In the genomic region with DNA sequence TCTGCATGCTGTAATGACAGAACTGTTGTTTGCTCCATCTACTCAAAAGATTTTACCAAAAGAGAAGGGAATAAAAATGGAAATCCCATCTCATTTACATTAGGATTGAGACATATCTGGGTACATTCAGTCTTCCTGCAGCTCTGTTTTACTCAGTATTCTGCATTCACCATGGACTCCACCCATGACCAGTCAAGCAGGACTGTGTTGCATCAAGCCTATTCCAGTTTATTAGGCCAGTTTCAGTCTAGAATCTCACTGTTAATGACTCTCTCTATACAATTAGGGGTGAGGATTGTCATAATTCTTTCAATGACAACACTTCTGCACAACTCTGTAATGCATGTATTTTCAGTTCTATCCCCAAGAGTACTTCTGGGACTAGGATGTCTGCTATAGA, we compare ENCODE assay signal across 21 mouse cellular contexts.
"Had no signal": no experiment of that assay in that cellular context is flagged by ENCODE, and none has a peak within 500 bp of the region (broad histone marks: within the 10 kb centered on the region; RNA-seq: fewer than 3 reads in every experiment).

No protein-coding gene starts in this region.

- H3K9ac ChIP-seq: liver, postnatal 0 days; lung, embryonic 15.5 days; midbrain, embryonic 13.5 days; midbrain, embryonic 15.5 days; neural tube, embryonic 13.5 days; neural tube, embryonic 15.5 days had no signal

- H3K27me3 ChIP-seq: lung, embryonic 15.5 days; megakaryocyte, embryonic 14.5 days; midbrain, embryonic 15.5 days; neural tube, embryonic 13.5 days; neural tube, embryonic 15.5 days had no signal

- H3K27ac ChIP-seq: lung, embryonic 15.5 days; macrophage; midbrain, embryonic 13.5 days; midbrain, embryonic 15.5 days; neural tube, embryonic 13.5 days; neural tube, embryonic 15.5 days had no signal

- H3K4me3 ChIP-seq: lung, embryonic 15.5 days; megakaryocyte, embryonic 14.5 days; midbrain, embryonic 13.5 days; midbrain, embryonic 15.5 days; neural tube, embryonic 13.5 days; neural tube, embryonic 15.5 days had no signal

- H3K36me3 ChIP-seq: lung, embryonic 15.5 days; midbrain, embryonic 13.5 days; midbrain, embryonic 15.5 days; neural tube, embryonic 13.5 days; neural tube, embryonic 15.5 days had no signal

- H3K9me3 ChIP-seq: lung, embryonic 15.5 days; megakaryocyte, embryonic 14.5 days; midbrain, embryonic 13.5 days; midbrain, embryonic 15.5 days; neural tube, embryonic 13.5 days; neural tube, embryonic 15.5 days had no signal

- H3K4me1 ChIP-seq: lung, embryonic 15.5 days; midbrain, embryonic 13.5 days; midbrain, embryonic 15.5 days; neural tube, embryonic 13.5 days; neural tube, embryonic 15.5 days had no signal

- ATAC-seq: liver, postnatal 0 days; lung, postnatal 0 days; midbrain, embryonic 13.5 days; midbrain, embryonic 15.5 days had no signal

- H3K4me2 ChIP-seq: lung, embryonic 15.5 days; midbrain, embryonic 11.5 days; midbrain, embryonic 13.5 days; midbrain, embryonic 15.5 days; neural tube, embryonic 13.5 days; neural tube, embryonic 15.5 days had no signal

- DNase-seq: liver, postnatal 0 days; lung, adult 2 months; lung, postnatal 14 days; lung, postnatal 36 days; retina, postnatal 1 day; right cerebral cortex, adult 18-20 months; right cerebral cortex, postnatal 25 days; right cerebral cortex, postnatal 4 days; spleen, adult 18-20 months; thymus, adult 18-20 months; thymus, postnatal 14 days; thymus, postnatal 36 days had no signal
